Mouse (Mus musculus) left cerebral cortex, adult 11 months (tissue): ENCODE measurements at regions not wholly inside any gene's neighbourhood (a gene's known extent, or its start where the extent isn't known, plus 50 kb on each side); places are given as distances from the start of the nearest gene placed in this dataset.

Experiments used
- DNase-seq: peaks from one replicate; pipeline ENCODE4 v3.0.0; 2022; ENCODE audit warnings: low spot score

DNA sequence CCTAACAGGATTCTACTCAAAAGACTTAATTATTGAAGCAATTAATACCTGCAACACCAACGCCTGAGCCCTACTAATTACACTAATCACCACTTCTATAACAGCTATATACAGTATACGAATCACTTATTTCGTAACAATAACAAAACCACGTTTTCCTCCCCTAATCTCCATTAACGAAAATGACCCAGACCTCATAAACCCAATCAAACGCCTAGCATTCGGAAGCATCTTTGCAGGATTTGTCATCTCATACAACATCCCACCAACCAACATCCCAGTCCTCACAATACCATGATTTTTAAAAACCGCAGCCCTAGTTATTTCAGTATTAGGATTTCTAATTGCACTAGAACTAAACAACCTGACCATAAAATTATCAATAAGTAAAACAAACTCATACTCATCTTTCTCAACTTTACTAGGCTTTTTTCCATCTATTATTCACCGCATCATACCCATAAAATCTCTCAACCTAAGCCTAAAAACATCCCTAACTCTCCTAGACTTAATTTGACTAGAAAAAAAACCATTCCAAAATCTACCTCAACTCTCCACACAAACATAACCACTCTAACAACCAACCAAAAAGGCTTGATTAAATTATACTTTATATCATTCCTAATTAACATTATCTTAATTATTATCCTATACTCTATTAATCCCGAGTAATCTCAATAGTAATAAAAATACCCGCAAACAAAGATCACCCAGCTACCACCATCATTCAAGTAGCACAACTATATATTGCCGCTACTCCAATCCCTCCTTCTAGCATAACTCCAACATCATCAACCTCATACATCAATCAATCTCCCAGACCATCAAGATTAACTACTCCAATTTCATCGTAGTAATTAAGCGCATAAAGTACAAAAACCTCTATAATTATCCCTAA lies 830.9 kb upstream of the Tyrp1 start:
- DNase-seq, result no peak

DNA sequence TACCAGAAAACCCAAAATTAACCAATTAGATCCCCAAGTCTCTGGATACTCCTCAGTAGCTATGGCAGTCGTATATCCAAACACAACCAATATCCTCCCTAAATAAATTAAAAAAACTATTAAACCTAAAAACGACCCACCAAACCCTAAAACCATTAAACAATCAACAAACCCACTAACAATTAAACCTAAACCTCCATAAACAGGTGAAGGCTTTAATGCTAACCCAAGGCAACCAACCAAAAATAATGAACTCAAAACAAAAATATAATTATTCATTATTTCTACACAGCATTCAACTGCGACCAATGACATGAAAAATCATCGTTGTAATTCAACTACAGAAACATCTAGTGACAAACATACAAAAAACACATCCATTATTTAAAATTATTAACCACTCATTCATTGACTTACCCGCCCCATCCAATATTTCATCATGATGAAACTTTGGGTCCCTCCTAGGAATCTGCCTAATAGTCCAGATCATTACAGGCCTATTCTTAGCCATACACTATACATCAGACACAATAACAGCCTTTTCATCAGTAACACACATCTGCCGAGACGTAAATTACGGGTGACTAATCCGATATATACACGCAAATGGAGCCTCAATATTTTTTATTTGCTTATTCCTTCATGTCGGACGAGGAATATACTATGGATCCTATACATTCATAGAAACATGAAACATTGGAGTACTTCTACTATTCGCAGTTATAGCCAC lies 830.1 kb upstream of the Tyrp1 start:
- DNase-seq, result no peak

DNA sequence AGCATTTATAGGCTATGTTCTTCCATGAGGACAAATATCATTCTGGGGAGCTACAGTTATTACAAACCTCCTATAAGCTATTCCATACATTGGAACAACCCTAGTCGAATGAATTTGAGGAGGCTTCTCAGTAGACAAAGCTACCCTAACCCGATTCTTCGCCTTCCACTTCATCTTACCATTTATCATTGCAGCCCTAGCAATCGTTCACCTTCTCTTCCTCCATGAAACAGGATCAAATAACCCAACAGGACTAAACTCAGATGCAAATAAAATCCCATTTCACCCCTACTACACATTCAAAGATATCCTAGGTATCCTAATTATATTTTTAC lies 829.6 kb upstream of the Tyrp1 start:
- DNase-seq, result no peak

DNA sequence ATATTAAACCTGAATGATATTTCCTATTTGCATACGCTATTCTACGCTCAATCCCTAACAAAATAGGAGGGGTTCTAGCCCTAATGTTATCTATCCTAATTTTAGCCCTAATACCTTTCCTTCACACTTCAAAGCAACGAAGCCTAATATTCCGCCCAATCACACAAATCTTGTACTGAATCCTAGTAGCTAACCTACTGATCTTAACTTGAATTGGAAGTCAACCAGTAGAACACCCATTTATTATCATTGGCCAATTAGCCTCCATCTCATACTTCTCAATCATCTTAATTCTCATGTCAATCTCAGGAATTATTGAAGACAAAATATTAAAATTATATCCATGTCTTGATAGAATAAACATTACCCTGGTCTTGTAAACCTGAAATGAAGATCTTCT lies 829.1 kb upstream of the Tyrp1 start:
- no peak for DNase-seq

DNA sequence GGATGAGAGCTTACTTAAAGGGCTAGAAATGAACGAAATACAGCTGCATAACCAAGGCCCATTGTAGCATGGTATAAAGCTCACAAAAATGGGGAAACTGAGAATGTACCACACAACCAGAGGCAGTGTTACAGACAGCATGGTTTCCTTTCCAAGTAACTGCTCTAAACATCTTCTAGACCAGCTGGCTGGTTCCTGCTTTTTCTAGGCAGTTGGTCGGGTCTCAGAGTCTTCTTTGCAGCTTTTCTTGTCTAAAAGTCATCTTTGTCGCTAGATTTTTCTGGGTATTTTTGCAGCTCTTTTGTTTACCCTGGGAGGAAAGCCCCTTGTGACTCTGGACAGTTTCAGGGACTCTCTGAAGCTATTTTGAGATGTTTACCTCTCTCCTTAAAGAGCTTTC lies 806.0 kb upstream of the Tyrp1 start:
- no peak for DNase-seq

DNA sequence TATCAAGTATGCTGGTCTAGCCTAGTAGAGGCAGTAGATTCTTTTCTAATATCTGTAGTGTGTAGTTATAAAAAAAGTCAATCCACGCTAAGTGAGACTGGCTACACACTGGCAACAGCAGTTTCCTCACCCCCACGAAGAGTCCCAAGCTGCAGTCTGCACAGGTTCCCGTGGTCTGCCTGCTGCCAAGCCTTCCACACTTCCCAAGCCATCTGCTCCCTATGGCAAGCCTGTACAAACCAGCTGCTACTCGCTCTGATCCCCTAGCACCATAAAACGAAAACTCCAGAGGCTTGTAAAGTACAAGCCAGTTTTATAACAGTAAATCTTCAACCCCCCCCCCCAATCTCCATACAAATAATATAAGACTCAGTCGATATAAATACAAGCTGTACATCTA lies 786.0 kb upstream of the Tyrp1 start:
- DNase-seq, result peak; percentile 53
